In genomic region chr6:141023501-141023900, GRCm38 (mm10) we compare ENCODE assay signal across 12 mouse cellular contexts.
"Had no signal": no experiment of that assay in that cellular context is flagged by ENCODE, and none has a peak within 500 bp of the region (broad histone marks: within the 10 kb centered on the region; RNA-seq: fewer than 3 reads in every experiment).

No protein-coding gene starts in this region.

- DNase-seq: left cerebral cortex, postnatal 4 days; liver; liver, embryonic 13.5 days; liver, postnatal 0 days; lung, adult 18-20 months; lung, adult 2 months; lung, embryonic 14.5 days; lung, postnatal 10 days; lung, postnatal 14 days; lung, postnatal 36 days; lung, postnatal 4 days; midbrain, embryonic 14.5 days had no signal
